Mouse (Mus musculus) embryonic facial prominence, embryonic 14.5 days (tissue): ENCODE measurements around the gene 4930522H14Rik. TPM values are rescaled to one million over a fixed set of nuclear protein-coding genes. Genes with fewer than 3 reads are reported as not detected.

Experiments
- ATAC-seq: fragments of 200-750 bp; cut with Nextera tagmentation; 2 replicates; pipeline ENCODE4 v1.8.0; 2017; ENCODE audit warnings: low read depth, moderate number of reproducible peaks, moderate TSS enrichment
- DNase-seq: peaks from one replicate; pipeline ENCODE4 v3.0.0-alpha.2; 2015; ENCODE audit warnings: low spot score
- H3K27ac ChIP-seq: fragments of 300-500 bp; sonication (generic); replicated peaks from 2 replicates; pipeline ENCODE4 v1.5.1; 2014; ENCODE audit warnings: low read depth, mild to moderate bottlenecking, low read length, moderate library complexity
- H3K27me3 ChIP-seq: fragments of 300-500 bp; sonication (generic); replicated peaks from 2 replicates; pipeline ENCODE4 v1.6.1; 2014; ENCODE audit warnings: low read length; ENCODE audit not compliant: control insufficient read depth, insufficient read depth
- H3K36me3 ChIP-seq: fragments of 300-500 bp; sonication (generic); 2 replicates; pipeline ENCODE4 v1.6.1; 2014; ENCODE audit warnings: low read length, mixed read lengths; ENCODE audit not compliant: control insufficient read depth, insufficient read depth
- H3K4me1 ChIP-seq: fragments of 300-500 bp; sonication (generic); 2 replicates; pipeline ENCODE4 v1.6.1; 2014; ENCODE audit warnings: antibody characterized with exemption, low read length; ENCODE audit not compliant: control insufficient read depth, insufficient read depth
- H3K4me2 ChIP-seq: fragments of 300-500 bp; sonication (generic); 2 replicates; pipeline ENCODE4 v1.6.1; 2014; ENCODE audit warnings: low read depth, mild to moderate bottlenecking, low read length, moderate library complexity, mixed read lengths
- H3K4me3 ChIP-seq: fragments of 300-500 bp; sonication (generic); 2 replicates; pipeline ENCODE4 v1.5.1; 2014; ENCODE audit warnings: low read depth, mild to moderate bottlenecking, low read length
- H3K9ac ChIP-seq: fragments of 300-500 bp; sonication (generic); 2 replicates; pipeline ENCODE4 v1.6.1; 2014; ENCODE audit warnings: low read depth, mild to moderate bottlenecking, low read length, moderate library complexity, mixed read lengths
- H3K9me3 ChIP-seq: fragments of 300-500 bp; sonication (generic); 2 replicates; pipeline ENCODE4 v1.6.1; 2016; ENCODE audit warnings: low read length; ENCODE audit not compliant: control insufficient read depth
- WGBS: fragments of 180-500 bp; shearing (Covaris S2); extraction: QIAGEN DNeasy Blood & Tissue Kit; methylation state at CpG from one replicate; pipeline ENCODE4 v1.1.7; 2014; 5-methylcytosine and 5-hydroxymethylcytosine counted together
- polyA plus RNA-seq: library from polyadenylated mRNA; unstranded; fragments of >200 nt; fragmentation: Nextera tagmentation; extraction: Ambion mirVana; gene quantifications from 2 replicates; pipeline ENCODE4 v1.2.1, GENCODE M21; 2014

4930522H14Rik gene
- polyA plus RNA-seq, 1 experiment from 2014 or later, result not detected

DNA sequence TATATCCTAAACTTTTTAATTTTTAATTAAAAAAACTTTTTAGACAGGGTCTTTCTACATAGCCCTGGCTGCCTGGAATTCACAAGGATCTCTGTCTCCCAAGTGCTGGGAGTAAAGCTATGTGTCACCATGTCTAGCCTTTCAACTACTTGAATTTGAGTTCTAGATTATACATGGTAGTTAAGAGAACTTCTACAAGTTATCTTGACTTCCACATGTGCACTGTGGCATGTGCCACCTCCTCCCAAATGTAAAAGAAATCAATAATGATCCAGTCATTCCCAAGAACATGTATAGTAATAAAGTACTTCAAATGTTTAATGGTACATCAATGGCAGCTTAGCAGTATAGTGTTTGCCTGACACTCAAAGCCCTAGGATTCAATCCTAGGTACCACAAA lies 63.4 kb downstream of the 4930522H14Rik start:
- Histone ChIP-seq H3K36me3 (peaks cover 11% of the 10 kb centered on the region), H3K9me3 (no peaks in the 10 kb centered on the region), H3K4me3 (no peak overlapping the region), H3K9ac (no peak overlapping the region), H3K27ac (no peak overlapping the region), H3K4me2 (no peak overlapping the region), H3K27me3 (no peaks in the 10 kb centered on the region), H3K4me1 (no peaks in the 10 kb centered on the region; the same call in 1 of the 2 replicates)
- no peak for DNase-seq
- ATAC-seq, result no peak

DNA sequence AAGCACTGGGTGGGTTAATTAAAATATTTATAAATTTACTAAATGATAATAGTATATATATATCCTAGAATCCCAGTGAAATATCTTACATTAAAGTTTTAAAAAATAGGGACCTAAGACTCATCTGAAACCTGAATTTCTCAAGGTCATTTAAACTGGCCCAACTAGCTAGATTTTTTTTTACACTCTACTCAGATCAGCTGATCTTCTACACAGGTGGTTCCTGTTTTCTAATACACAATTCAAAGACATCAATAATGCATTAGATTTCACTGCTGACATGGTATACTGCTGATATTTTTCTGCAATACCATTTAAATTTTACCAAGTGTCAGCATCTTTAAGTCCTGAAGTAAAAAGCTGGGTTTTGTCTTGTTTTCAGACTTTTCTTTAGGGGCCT lies 67.2 kb downstream of the 4930522H14Rik start:
- ATAC-seq, result no peak
- no peak for DNase-seq
- no peaks in the 10 kb centered on the region for H3K27me3 ChIP-seq
- no peak overlapping the region for H3K9ac ChIP-seq
- H3K4me1 ChIP-seq, result peaks cover 16% of the 10 kb centered on the region
- H3K27ac ChIP-seq, result no peak overlapping the region
- H3K4me3 ChIP-seq, result no peak overlapping the region
- no peaks in the 10 kb centered on the region for H3K36me3 ChIP-seq
- H3K4me2 ChIP-seq, result no peak overlapping the region
- no peaks in the 10 kb centered on the region for H3K9me3 ChIP-seq

DNA sequence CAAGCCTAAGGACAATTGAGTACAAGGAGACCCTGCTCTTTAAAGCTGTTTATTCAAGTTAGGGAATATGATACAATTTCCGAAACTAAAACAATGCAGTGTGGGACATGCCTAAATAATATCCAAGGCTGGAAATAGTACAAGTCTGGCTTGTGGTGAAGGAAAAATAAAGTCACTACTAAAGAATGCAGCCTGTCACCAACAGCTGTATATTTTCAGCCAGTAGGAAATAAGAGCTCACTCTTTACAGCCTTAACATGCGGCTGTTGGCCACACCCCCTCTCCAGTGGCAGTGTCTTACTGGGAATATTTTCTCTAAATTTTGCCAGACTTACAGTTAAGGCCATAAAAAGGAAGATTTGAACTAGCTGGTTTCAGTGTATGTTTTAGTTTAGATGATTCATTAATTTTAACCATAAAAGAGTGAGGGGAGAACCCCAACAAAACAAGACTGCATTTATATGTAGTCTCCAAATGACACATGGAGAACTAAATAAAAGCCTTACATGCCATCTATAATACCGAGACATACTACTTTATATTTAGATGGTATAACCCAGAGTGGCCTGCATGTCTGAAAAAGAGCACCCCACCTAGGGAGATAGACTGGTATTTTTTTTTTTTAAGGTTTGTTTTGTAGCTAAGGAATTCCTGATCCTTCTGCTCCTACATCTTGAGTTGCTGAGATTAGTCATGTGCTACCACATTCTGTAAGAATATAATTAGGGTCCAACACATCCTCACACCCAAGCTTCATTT lies 70.5 kb downstream of the 4930522H14Rik start:
- ATAC-seq (peak; percentile 94), DNase-seq (peak; percentile 90)
- WGBS, result 27% methylated on average over 3 of the region's 3 CpGs
- peak overlapping the region; percentile 79 for H3K27ac ChIP-seq
- H3K4me1 ChIP-seq, result peaks cover 16% of the 10 kb centered on the region
- H3K36me3 ChIP-seq, result peaks cover 3% of the 10 kb centered on the region; the same call in 1 of the 2 replicates
- no peak overlapping the region for H3K4me3 ChIP-seq
- no peaks in the 10 kb centered on the region for H3K27me3 ChIP-seq
- no peaks in the 10 kb centered on the region for H3K9me3 ChIP-seq
- peak overlapping the region; percentile 2; the same call in 1 of the 2 replicates for H3K4me2 ChIP-seq
- H3K9ac ChIP-seq, result no peak overlapping the region

DNA sequence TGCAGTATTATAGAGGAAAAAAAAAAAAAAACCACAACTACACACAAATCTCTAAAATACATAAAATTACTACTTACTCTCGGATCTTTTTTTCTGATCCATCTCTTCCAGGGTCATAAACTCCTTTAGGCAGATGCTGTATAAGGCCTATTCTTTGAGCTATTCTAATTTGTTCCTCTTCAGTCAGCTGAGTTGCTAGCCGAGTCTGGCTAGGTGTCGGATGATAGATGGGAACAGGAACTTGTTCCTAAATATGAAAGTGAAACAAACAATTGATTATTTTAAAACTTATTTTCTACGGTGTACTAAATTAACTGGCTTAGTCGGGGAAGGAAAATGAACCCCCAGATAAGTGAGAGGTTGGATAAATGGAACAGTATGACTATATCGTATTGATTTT lies 74.3 kb downstream of the 4930522H14Rik start:
- Histone ChIP-seq H3K27me3 (no peaks in the 10 kb centered on the region), H3K4me3 (no peak overlapping the region), H3K9ac (no peak overlapping the region), H3K4me2 (no peak overlapping the region), H3K4me1 (peaks cover 16% of the 10 kb centered on the region), H3K36me3 (peaks cover 20% of the 10 kb centered on the region), H3K27ac (no peak overlapping the region), H3K9me3 (no peaks in the 10 kb centered on the region)
- WGBS, result 86% methylated on average over 6 of the region's 6 CpGs
- ATAC-seq, result no peak
- DNase-seq, result no peak

Other genes starting within 250 kb of the 4930522H14Rik start
- gene Ttc39a, start 124.7 kb downstream of the 4930522H14Rik start, polyA plus RNA-seq, result 4.0 and 4.2 TPM in 2 replicates
- 75.1 and 76.1 TPM in 2 replicates for gene Rnf11, start 46.6 kb downstream of the 4930522H14Rik start, polyA plus RNA-seq
- gene Cdkn2c, start 135.9 kb upstream of the 4930522H14Rik start, polyA plus RNA-seq, result 12.0 and 15.8 TPM in 2 replicates
- gene Faf1, start 145.3 kb upstream of the 4930522H14Rik start, polyA plus RNA-seq, result 27.9 and 29.3 TPM in 2 replicates